Mouse (Mus musculus) intestine, postnatal 0 days (tissue): ENCODE measurements around the gene Rc3h1. TPM values are rescaled to one million over a fixed set of nuclear protein-coding genes. Genes with fewer than 3 reads are reported as not detected.
A peak's percentile ranks its signal among the peaks of the same experiment; 100 is the strongest.

ENCODE experiments used
- ATAC-seq: fragments of 200-750 bp; cut with Nextera tagmentation; 2 replicates; pipeline ENCODE4 v1.8.0; 2017; ENCODE audit warnings: mild to moderate bottlenecking, moderate TSS enrichment, moderate library complexity
- H3K27ac ChIP-seq: fragments of 300-500 bp; sonication (generic); 2 replicates; pipeline ENCODE4 v1.5.1; 2014; ENCODE audit warnings: mild to moderate bottlenecking, low read depth, low read length, moderate library complexity
- H3K27me3 ChIP-seq: fragments of 300-500 bp; sonication (generic); replicated peaks from 2 replicates; pipeline ENCODE4 v1.6.1; 2014; ENCODE audit warnings: low read length, mixed read lengths; ENCODE audit not compliant: control insufficient read depth, insufficient read depth
- H3K36me3 ChIP-seq: fragments of 300-500 bp; sonication (generic); 2 replicates; pipeline ENCODE4 v1.6.1; 2014; ENCODE audit warnings: mild to moderate bottlenecking, moderate library complexity; ENCODE audit not compliant: control insufficient read depth, insufficient read depth
- H3K4me1 ChIP-seq: fragments of 300-500 bp; sonication (generic); replicated peaks from 2 replicates; pipeline ENCODE4 v1.6.1; 2014; ENCODE audit warnings: antibody characterized with exemption, low read length, mixed read lengths; ENCODE audit not compliant: control insufficient read depth, insufficient read depth
- H3K4me2 ChIP-seq: fragments of 300-500 bp; sonication (generic); replicated peaks from 2 replicates; pipeline ENCODE4 v1.6.1; 2014; ENCODE audit warnings: low read depth, mild to moderate bottlenecking, moderate library complexity
- H3K4me3 ChIP-seq: fragments of 300-500 bp; sonication (generic); 2 replicates; pipeline ENCODE4 v1.5.1; 2014; ENCODE audit warnings: low read depth, low read length
- H3K9ac ChIP-seq: fragments of 300-500 bp; sonication (generic); 2 replicates; pipeline ENCODE4 v1.6.1; 2014; ENCODE audit warnings: mild to moderate bottlenecking, low read depth, low read length
- H3K9me3 ChIP-seq: fragments of 300-500 bp; sonication (generic); 2 replicates; pipeline ENCODE4 v1.6.1; 2016; ENCODE audit warnings: mixed run types; ENCODE audit not compliant: control insufficient read depth
- CTCF ChIP-seq: sonication (generic); IDR thresholded peaks from 2 replicates; pipeline ENCODE4 v1.5.1; 2016; ENCODE audit warnings: low read depth, mild to moderate bottlenecking, control low read depth, antibody characterized with exemption, moderate library complexity
- WGBS: fragments of 180-500 bp; shearing (Covaris S2); extraction: QIAGEN DNeasy Blood & Tissue Kit; methylation state at CpG from one replicate; pipeline ENCODE4 v1.1.7; 2014; 5-methylcytosine and 5-hydroxymethylcytosine counted together
- polyA plus RNA-seq: library from polyadenylated mRNA; unstranded; fragments of >200 nt; fragmentation: Nextera tagmentation; extraction: Ambion mirVana; gene quantifications from 2 replicates; pipeline ENCODE4 v1.2.1, GENCODE M21; 2015

Rc3h1 gene
- polyA plus RNA-seq, 1 experiment from 2014 or later: 3.8 TPM

GRCm38 (mm10) chr1:160904047-160904446, 2.2 kb upstream of the Rc3h1 start:
- Histone ChIP-seq H3K9ac (no peak overlapping the region), H3K27ac (no peak overlapping the region), H3K36me3 (no peaks in the 10 kb centered on the region), H3K4me2 (no peak overlapping the region), H3K4me1 (no peaks in the 10 kb centered on the region), H3K9me3 (no peaks in the 10 kb centered on the region), H3K4me3 (no peak overlapping the region), H3K27me3 (no peaks in the 10 kb centered on the region)
- no peak for TF ChIP-seq CTCF
- WGBS: 28% methylated on average over 4 of the region's 4 CpGs
- no peak for ATAC-seq

- Histone ChIP-seq H3K9ac (peak overlapping the region; percentile 95), H3K4me1 (no peaks in the 10 kb centered on the region), H3K36me3 (no peaks in the 10 kb centered on the region), H3K27ac (peak overlapping the region; percentile 94), H3K27me3 (no peaks in the 10 kb centered on the region), H3K4me3 (peak overlapping the region; percentile 100), H3K4me2 (peak overlapping the region; percentile 70), H3K9me3 (no peaks in the 10 kb centered on the region)
- TF ChIP-seq CTCF: no peak
- WGBS: under 1% methylated on average over 66 of the region's 67 CpGs
- peak; percentile 77 for ATAC-seq
Observed at GRCm38 (mm10) chr1:160906558-160907481, 602 bp downstream of the Rc3h1 start.

- Histone ChIP-seq H3K4me2 (no peak overlapping the region), H3K9me3 (no peaks in the 10 kb centered on the region), H3K27ac (no peak overlapping the region), H3K27me3 (no peaks in the 10 kb centered on the region), H3K4me1 (no peaks in the 10 kb centered on the region), H3K9ac (no peak overlapping the region), H3K4me3 (no peak overlapping the region), H3K36me3 (no peaks in the 10 kb centered on the region)
- 100% methylated on average over 1 of the region's 1 CpGs for WGBS
- no peak for ATAC-seq
- no peak for TF ChIP-seq CTCF
Observed at GRCm38 (mm10) chr1:160910176-160910575, 4.0 kb downstream of the Rc3h1 start.

GRCm38 (mm10) chr1:160910812-160911211, 4.6 kb downstream of the Rc3h1 start:
- H3K4me1 ChIP-seq: no peaks in the 10 kb centered on the region
- 66% methylated on average over 1 of the region's 1 CpGs for WGBS
- H3K4me3 ChIP-seq: no peak overlapping the region
- no peaks in the 10 kb centered on the region for H3K9me3 ChIP-seq
- H3K4me2 ChIP-seq: no peak overlapping the region
- no peak overlapping the region for H3K27ac ChIP-seq
- no peak for TF ChIP-seq CTCF
- H3K27me3 ChIP-seq: no peaks in the 10 kb centered on the region
- no peaks in the 10 kb centered on the region for H3K36me3 ChIP-seq
- no peak overlapping the region for H3K9ac ChIP-seq
- no peak for ATAC-seq

GRCm38 (mm10) chr1:160919383-160919782, 13.2 kb downstream of the Rc3h1 start:
- Histone ChIP-seq H3K4me1 (no peaks in the 10 kb centered on the region), H3K27ac (no peak overlapping the region), H3K9ac (no peak overlapping the region), H3K4me3 (no peak overlapping the region), H3K4me2 (no peak overlapping the region), H3K36me3 (no peaks in the 10 kb centered on the region), H3K27me3 (no peaks in the 10 kb centered on the region), H3K9me3 (no peaks in the 10 kb centered on the region)
- no peak for TF ChIP-seq CTCF
- ATAC-seq: no peak
- 93% methylated on average over 1 of the region's 1 CpGs for WGBS

- peak; percentile 52 for TF ChIP-seq CTCF
- Histone ChIP-seq H3K4me2 (no peak overlapping the region), H3K27me3 (no peaks in the 10 kb centered on the region), H3K9me3 (no peaks in the 10 kb centered on the region), H3K4me3 (no peak overlapping the region), H3K36me3 (no peaks in the 10 kb centered on the region), H3K4me1 (no peaks in the 10 kb centered on the region), H3K27ac (no peak overlapping the region), H3K9ac (no peak overlapping the region)
- no peak for ATAC-seq
- WGBS: 93% methylated on average over 1 of the region's 1 CpGs
Observed at GRCm38 (mm10) chr1:160921938-160922337, 15.7 kb downstream of the Rc3h1 start.
